Mouse (Mus musculus) myocyte (in vitro differentiated cells): ENCODE data around the gene Myoz2. TPM values are rescaled to one million over a fixed set of nuclear protein-coding genes. Genes with fewer than 3 reads are reported as not detected.

Source experiments
- H3K27me3 ChIP-seq: one replicate; pipeline ENCODE4 v1.6.1; 2011; ENCODE audit not compliant: control insufficient read depth, insufficient read depth, insufficient read length
- H3K36me3 ChIP-seq: one replicate; pipeline ENCODE4 v1.6.1; 2011; ENCODE audit not compliant: control insufficient read depth, insufficient read depth
- H3K4me2 ChIP-seq: one replicate; pipeline ENCODE4 v1.6.1; 2011; ENCODE audit warnings: low read depth, control low read depth
- H3K4me3 ChIP-seq: one replicate; pipeline ENCODE4 v1.5.1; 2011; ENCODE audit warnings: mild to moderate bottlenecking, control low read depth, moderate library complexity
- H3K79me2 ChIP-seq: one replicate; pipeline ENCODE4 v1.6.1; 2011; ENCODE audit not compliant: control insufficient read depth, insufficient read depth
- H3ac ChIP-seq: one replicate; pipeline ENCODE4 v1.6.1; 2011; ENCODE audit not compliant: control insufficient read depth, insufficient read length
- CEBPB ChIP-seq: IDR thresholded peaks from 2 replicates; pipeline ENCODE4 v1.6.1; 2011; ENCODE audit warnings: mild to moderate bottlenecking, moderate library complexity; ENCODE audit not compliant: poor library complexity, insufficient read depth, severe bottlenecking
- E2F4 ChIP-seq: IDR thresholded peaks from one replicate; pipeline ENCODE4 v1.6.1; 2011; ENCODE audit warnings: mild to moderate bottlenecking, control low read depth, moderate library complexity; ENCODE audit not compliant: insufficient read depth
- MAX ChIP-seq: IDR thresholded peaks from one replicate; pipeline ENCODE4 v1.6.1; 2011; ENCODE audit warnings: low read depth, mild to moderate bottlenecking, control low read depth
- MYOD1 ChIP-seq, 3 experiments: IDR thresholded peaks; one replicate each; pipeline ENCODE4 v1.6.1; 2011; ENCODE audit warnings: control low read depth in 2 of 3, low read depth in 2 of 3, mild to moderate bottlenecking in 2 of 3, moderate library complexity in 1 of 3; ENCODE audit not compliant: insufficient read length in 2 of 3, control insufficient read depth in 1 of 3
- MYOG ChIP-seq, 3 experiments: IDR thresholded peaks; one replicate each; pipeline ENCODE4 v1.6.1; 2011; ENCODE audit warnings: control low read depth in 2 of 3, low read depth in 2 of 3, mild to moderate bottlenecking in 2 of 3; ENCODE audit not compliant: insufficient read length in 2 of 3, control insufficient read depth in 1 of 3, insufficient read depth in 1 of 3
- POLR2A ChIP-seq: IDR thresholded peaks from one replicate; pipeline ENCODE4 v1.6.1; 2011; ENCODE audit warnings: low read depth, mild to moderate bottlenecking, control low read depth, moderate library complexity; ENCODE audit not compliant: insufficient read length
- POLR2AphosphoS2 ChIP-seq: IDR thresholded peaks from one replicate; pipeline ENCODE4 v1.6.1; 2011; ENCODE audit warnings: low read depth, control low read depth; ENCODE audit not compliant: insufficient read length
- REST ChIP-seq: IDR thresholded peaks from one replicate; pipeline ENCODE4 v1.6.1; 2011; ENCODE audit warnings: mild to moderate bottlenecking, control low read depth, moderate library complexity; ENCODE audit not compliant: insufficient read depth, insufficient read length
- SRF ChIP-seq: IDR thresholded peaks from one replicate; pipeline ENCODE4 v1.6.1; 2011; ENCODE audit warnings: low read depth; ENCODE audit not compliant: control insufficient read depth, insufficient read length
- TCF12 ChIP-seq: IDR thresholded peaks from one replicate; pipeline ENCODE4 v1.6.1; 2011; ENCODE audit warnings: mild to moderate bottlenecking, control low read depth; ENCODE audit not compliant: poor library complexity, insufficient read depth, severe bottlenecking
- TCF3 ChIP-seq: IDR thresholded peaks from one replicate; pipeline ENCODE4 v1.6.1; 2011; ENCODE audit warnings: low read depth, control low read depth; ENCODE audit not compliant: insufficient read length
- USF1 ChIP-seq: IDR thresholded peaks from one replicate; pipeline ENCODE4 v1.6.1; 2011; ENCODE audit warnings: low read depth, mild to moderate bottlenecking, control low read depth, moderate library complexity
- polyA plus RNA-seq: library from polyadenylated mRNA; unstranded; fragments of >200 nt; fragmentation: generic; extraction: Trizol; gene quantifications from one replicate; pipeline ENCODE4 v1.2.1, GENCODE M21; 2012; ENCODE audit warnings: missing spikeins

Myoz2 gene
- polyA plus RNA-seq, 1 experiment = 134 TPM

DNA sequence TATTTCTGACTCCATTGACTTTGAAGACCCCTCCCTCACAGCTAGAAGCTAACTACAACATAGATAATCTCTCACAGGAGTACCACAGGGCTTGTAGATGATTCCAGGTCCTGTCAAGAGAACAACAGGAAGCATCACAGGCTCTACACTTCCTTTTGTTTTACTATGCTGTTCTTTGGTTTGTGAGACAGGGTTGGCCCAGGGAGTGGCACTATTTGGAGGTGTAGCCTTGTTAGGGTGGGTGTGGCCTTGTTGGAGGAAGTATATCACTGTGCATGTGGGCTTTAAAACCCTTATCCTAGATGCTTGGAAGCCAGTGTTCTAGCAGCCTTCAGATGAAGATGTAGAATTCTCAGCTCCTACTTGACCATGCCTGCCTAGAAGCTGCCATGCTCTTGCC, 40.2 kb upstream of the Myoz2 start:
- no peaks in the 10 kb centered on the region for H3K36me3 ChIP-seq
- TF ChIP-seq POLR2AphosphoS2 (no peak), TCF3 (no peak), MYOD1 (IDR thresholded peaks at IDR 0.05; ENCODE audit: control insufficient read depth in 1 of 3, insufficient read length in 2 of 3, low read depth in 2 of 3) (no peak), CEBPB (no peak), MAX (no peak), USF1 (no peak), REST (no peak), E2F4 (no peak), POLR2A (no peak), SRF (no peak), TCF12 (no peak), MYOG (IDR thresholded peaks at IDR 0.05; ENCODE audit: control insufficient read depth in 1 of 3, insufficient read depth in 1 of 3, insufficient read length in 2 of 3, low read depth in 2 of 3) (no peak)

DNA sequence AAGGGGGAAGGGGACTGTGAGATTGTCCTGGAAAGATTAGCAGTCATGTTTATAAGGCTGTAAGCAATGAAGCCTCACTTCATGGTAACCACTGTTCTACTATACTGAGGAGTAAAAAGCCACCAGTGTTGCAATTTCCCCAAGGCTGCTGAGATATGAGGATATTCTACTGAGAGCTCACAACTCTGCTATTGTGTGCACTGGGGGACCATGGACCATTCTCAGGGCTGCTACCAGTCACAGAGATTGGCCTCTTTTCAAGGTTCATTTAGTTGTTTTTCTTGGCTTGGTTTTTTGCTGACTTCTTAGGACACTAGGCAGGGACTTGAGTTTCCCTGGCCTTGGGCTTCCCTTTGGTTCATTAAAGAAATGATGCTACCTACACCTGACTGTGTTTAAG, 38.5 kb upstream of the Myoz2 start:
- TF ChIP-seq MAX = no peak
- no peak for TF ChIP-seq USF1
- TF ChIP-seq MYOG (IDR thresholded peaks at IDR 0.05; ENCODE audit: control insufficient read depth in 1 of 3, insufficient read depth in 1 of 3, insufficient read length in 2 of 3, low read depth in 2 of 3) = no peak
- TF ChIP-seq TCF3 = no peak
- no peak for TF ChIP-seq SRF
- no peak for TF ChIP-seq POLR2A
- TF ChIP-seq CEBPB = no peak
- Histone ChIP-seq H3K36me3 (no peaks in the 10 kb centered on the region), H3ac (no peak overlapping the region), H3K79me2 (no peaks in the 10 kb centered on the region), H3K27me3 (no peaks in the 10 kb centered on the region), H3K4me2 (no peak overlapping the region), H3K4me3 (no peak overlapping the region)

More for the DNA sequence above, 40.2 kb upstream of the Myoz2 start:
- Histone ChIP-seq H3K27me3 (no peaks in the 10 kb centered on the region), H3ac (no peak overlapping the region), H3K79me2 (no peaks in the 10 kb centered on the region), H3K4me2 (no peak overlapping the region), H3K4me3 (no peak overlapping the region)

DNA sequence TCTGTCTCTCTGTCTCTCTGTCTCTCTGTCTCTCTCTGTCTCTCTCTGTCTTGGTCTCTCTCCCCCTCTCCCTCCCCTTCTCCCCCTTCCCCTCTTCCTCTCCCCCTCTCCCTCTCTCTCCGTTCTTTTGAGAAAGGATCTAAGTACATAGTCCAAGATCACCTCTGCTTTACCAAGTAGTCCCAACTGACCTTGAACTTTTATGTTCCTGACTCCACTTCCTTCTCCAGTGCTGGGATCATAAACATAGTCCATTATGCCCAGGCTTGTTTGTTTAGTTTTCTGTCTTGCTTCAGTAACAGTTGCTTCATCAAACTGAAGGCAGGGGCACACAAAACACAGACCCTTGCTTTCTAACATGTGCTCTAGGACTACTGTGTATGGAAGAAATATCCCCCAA, 37.7 kb upstream of the Myoz2 start:
- Histone ChIP-seq H3K4me3 (no peak overlapping the region), H3K79me2 (no peaks in the 10 kb centered on the region), H3ac (no peak overlapping the region), H3K27me3 (no peaks in the 10 kb centered on the region), H3K4me2 (no peak overlapping the region), H3K36me3 (no peaks in the 10 kb centered on the region)
- TF ChIP-seq MYOD1 (IDR thresholded peaks at IDR 0.05; ENCODE audit: control insufficient read depth in 1 of 3, insufficient read length in 2 of 3, low read depth in 2 of 3) (no peak), MYOG (IDR thresholded peaks at IDR 0.05; ENCODE audit: control insufficient read depth in 1 of 3, insufficient read depth in 1 of 3, insufficient read length in 2 of 3, low read depth in 2 of 3) (no peak), E2F4 (no peak)

DNA sequence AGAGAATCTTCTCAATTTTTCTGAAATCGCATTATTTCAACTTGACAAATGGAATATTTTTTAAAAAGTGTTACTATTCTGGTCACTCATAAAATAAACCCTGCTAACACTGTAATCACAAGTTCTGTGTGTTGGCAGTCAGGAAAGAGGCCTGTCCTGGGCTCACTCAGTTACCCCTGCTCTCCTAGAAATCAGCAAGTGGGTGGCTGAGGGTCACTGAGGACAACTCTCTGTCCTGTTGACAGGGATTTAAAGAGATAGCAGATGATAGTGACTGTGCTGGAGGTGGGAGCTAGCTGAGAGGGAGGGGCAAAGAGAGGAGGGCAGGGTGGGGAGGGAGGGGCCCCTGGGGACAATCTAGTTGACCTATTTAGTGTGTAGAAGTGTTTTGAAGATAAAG, 36.2 kb upstream of the Myoz2 start:
- Histone ChIP-seq H3K79me2 (no peaks in the 10 kb centered on the region), H3ac (no peak overlapping the region), H3K4me2 (no peak overlapping the region)

DNA sequence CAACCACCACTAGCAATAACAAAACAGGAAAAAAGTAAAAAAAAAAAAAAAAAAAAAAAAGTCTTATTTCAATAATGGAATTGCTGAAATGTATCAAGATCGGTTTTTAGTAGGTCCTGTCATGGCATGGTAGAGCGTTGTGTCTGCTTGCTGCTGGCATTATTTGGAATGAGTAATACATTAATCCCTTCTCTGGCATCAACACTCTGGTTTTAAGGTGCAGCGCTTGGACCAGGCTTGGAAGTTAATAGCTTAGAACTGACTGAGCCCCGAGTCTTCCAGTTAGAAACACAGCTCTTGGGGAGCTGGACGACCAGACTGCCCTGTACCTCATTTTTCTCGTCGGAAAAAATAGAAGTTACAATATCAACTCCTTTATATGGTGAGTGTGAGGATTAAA, 32.0 kb upstream of the Myoz2 start:
- no peak overlapping the region for H3K4me2 ChIP-seq
- H3K27me3 ChIP-seq = no peaks in the 10 kb centered on the region
- H3K79me2 ChIP-seq = no peaks in the 10 kb centered on the region
- TF ChIP-seq USF1 = no peak
- TF ChIP-seq E2F4 = no peak
- TF ChIP-seq POLR2A = no peak
- no peak for TF ChIP-seq TCF12
- TF ChIP-seq POLR2AphosphoS2 = no peak
- TF ChIP-seq MYOD1 (IDR thresholded peaks at IDR 0.05; ENCODE audit: control insufficient read depth in 1 of 3, insufficient read length in 2 of 3, low read depth in 2 of 3) = no peak
- no peak for TF ChIP-seq MAX
- no peak for TF ChIP-seq REST
- no peak for TF ChIP-seq TCF3
- H3ac ChIP-seq = no peak overlapping the region
- no peaks in the 10 kb centered on the region for H3K36me3 ChIP-seq
- H3K4me3 ChIP-seq = no peak overlapping the region

More for the DNA sequence above, 36.2 kb upstream of the Myoz2 start:
- no peak overlapping the region for H3K4me3 ChIP-seq
- no peak for TF ChIP-seq SRF
- TF ChIP-seq REST = no peak
- no peak for TF ChIP-seq POLR2A
- no peak for TF ChIP-seq E2F4
- TF ChIP-seq MAX = no peak
- TF ChIP-seq TCF12 = no peak
- no peak for TF ChIP-seq CEBPB
- TF ChIP-seq POLR2AphosphoS2 = no peak
- no peak for TF ChIP-seq MYOG (IDR thresholded peaks at IDR 0.05; ENCODE audit: control insufficient read depth in 1 of 3, insufficient read depth in 1 of 3, insufficient read length in 2 of 3, low read depth in 2 of 3)
- TF ChIP-seq MYOD1 (IDR thresholded peaks at IDR 0.05; ENCODE audit: control insufficient read depth in 1 of 3, insufficient read length in 2 of 3, low read depth in 2 of 3) = no peak
- TF ChIP-seq USF1 = no peak
- no peak for TF ChIP-seq TCF3
- no peaks in the 10 kb centered on the region for H3K27me3 ChIP-seq
- H3K36me3 ChIP-seq = no peaks in the 10 kb centered on the region
